Mouse (Mus musculus) c-Kit-positive CD71-positive TER-119-positive erythroid progenitor cells, embryonic 14.5 days (primary cell): ENCODE results near the gene Gm20388.
"Not testable (repeated sequence)": the region's sequence is repeated elsewhere in the genome, so short reads cannot be mapped to it uniquely, and the experiment has no call there.

Source experiments
- DNase-seq: peaks from one replicate; pipeline ENCODE4 v3.0.0-alpha.2; 2013; ENCODE audit warnings: low spot score

Gm20388 gene

GRCm38 (mm10) chr8:123041008-123041773 lies 3130.6 kb downstream of the Gm20388 start:
- DNase-seq = peak; percentile 40

DNA sequence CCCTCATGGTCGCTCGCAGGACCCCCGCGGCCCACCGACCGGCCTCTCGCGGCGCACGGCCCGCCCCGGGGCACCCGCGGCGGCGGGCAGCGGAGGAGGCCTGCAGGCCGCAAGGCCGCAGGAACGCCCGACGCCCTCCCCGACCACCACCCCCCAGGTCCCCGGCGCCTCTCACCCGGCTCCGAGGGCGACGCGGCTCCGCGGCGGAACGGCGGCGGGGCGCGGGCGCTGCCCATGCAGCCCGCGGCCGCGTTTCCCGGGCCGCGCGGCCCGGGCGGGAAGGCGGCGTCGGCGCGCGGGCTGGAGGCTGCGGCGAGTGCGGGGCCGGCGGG lies 3131.1 kb downstream of the Gm20388 start:
- no peak for DNase-seq

DNA sequence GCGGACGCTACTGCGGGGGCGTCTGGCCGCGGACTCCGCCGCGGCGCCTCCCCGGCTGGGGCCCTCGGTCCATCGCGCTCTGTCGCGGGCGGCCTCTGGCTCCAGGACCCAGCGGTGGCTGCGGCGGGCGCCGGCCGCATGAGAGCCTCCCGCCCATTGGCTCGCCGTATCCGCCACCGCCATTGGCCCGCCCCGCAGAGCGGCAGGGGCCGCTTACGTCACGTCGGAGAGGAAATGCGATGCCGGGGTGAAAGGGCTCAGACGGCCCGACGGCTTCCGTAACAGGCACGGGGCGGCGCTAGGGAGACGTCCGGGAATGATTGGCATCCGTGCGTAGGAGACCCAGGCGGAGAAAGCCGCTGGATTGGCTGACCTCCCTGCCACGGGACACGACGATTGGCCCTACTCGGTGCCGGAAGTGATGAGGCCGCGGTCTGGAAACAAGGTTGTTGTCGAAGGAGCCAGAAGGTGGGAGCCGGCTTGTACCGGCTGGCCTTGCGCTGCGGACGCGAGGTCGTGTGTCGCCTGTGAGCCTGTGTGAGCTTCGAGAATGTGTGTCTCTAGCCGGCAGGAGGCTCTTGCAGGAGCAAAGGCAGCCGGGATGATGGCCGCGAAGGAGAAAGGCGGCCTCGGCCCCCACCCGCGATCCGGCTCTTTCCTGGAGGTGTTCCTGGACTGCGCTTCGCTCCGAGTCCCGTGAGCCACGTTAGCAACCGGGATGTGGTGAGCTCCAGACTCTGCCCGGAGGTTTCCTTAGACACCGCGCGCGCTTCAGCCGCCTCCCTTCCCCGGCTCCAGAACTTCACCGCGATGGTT lies 3131.7 kb downstream of the Gm20388 start, which contains the start of gene Ankrd11:
TSS of gene Ankrd11 (minus strand) at position 120 of the 816 bp plus-strand sequence.
- DNase-seq = peak; percentile 99

DNA sequence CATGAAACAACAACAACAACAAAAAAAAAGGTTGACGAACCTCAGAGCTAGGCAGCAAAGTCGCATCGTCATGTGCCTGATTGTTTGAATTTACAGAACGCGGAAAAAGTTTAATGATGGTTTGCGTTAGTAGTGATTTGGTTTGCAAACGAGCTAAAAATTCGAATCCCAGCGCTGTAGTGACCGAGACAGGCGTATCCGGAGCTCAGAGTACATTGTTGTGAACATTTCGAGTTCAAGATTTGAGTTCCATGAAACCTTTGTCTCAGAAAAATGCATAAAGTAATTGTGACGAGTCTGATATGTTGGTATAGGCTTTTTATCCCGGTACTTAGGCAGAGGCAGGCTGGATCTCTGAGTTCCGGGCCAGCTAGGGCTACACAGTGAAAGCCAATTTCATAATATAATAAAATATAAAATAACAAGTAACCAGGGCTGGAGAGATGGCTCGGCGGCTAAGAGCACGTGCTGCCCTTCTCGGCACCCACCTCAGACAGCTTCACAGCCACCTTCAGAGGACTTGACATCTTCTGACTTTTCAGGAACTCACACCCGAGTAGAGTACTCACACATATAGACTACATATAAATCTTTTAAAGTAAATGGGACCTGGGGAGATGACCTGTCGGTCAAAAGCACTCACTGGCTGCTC lies 3132.5 kb downstream of the Gm20388 start:
- DNase-seq = no peak

- no peak for DNase-seq
These were observed 3133.3 kb downstream of the Gm20388 start for GRCm38 (mm10) chr8:123043941-123044340.

- not testable (repeated sequence) for DNase-seq
These were observed 3134.2 kb downstream of the Gm20388 start for GRCm38 (mm10) chr8:123044743-123045425.

GRCm38 (mm10) chr8:123046706-123047105 lies 3136.1 kb downstream of the Gm20388 start:
- DNase-seq = no peak

DNA sequence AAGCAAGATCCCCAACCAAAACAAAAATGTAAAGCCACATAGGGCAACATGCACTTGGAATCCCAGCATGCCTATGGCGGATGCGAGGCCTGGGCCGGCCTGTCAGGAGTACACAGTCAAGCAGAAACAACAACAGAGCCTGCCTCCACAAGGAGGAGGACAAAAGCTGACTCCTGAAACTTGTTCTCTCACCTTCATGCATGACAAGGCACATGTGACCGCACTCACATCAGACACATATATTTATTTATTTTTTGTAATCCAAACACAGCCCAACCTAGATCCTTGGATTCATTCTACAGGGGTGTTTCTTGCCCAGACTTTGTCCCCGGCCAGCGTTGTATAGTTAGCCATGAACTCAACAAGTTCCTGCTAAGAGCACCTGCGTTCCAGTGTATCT lies 3137.2 kb downstream of the Gm20388 start:
- no peak for DNase-seq

DNA sequence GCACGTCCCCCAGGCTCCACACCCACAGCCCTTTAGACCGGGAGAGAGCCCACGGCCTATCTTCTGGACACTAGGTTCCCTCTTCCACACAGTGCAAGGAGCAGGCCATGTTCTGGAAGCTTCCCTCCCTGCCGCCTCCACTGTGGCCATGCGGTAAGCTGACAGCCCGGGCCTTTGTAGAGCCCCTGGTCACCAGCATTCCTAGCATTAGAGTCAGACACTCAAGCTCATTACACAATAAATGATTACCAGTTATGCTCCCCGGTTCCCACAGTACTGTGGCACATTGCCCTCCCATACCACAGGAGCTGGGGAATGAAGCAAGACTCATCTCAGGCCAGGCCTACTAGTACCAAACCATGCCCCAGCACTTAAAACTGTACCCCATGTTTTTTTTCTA lies 3137.8 kb downstream of the Gm20388 start:
- DNase-seq = no peak

GRCm38 (mm10) chr8:123051458-123051857 lies 3140.8 kb downstream of the Gm20388 start:
- no peak for DNase-seq

- DNase-seq = no peak
These were observed 3152.1 kb downstream of the Gm20388 start, which contains the start of gene Spg7 for GRCm38 (mm10) chr8:123062721-123063120. TSS of gene Spg7 (plus strand) at chr8:123062942.

DNA sequence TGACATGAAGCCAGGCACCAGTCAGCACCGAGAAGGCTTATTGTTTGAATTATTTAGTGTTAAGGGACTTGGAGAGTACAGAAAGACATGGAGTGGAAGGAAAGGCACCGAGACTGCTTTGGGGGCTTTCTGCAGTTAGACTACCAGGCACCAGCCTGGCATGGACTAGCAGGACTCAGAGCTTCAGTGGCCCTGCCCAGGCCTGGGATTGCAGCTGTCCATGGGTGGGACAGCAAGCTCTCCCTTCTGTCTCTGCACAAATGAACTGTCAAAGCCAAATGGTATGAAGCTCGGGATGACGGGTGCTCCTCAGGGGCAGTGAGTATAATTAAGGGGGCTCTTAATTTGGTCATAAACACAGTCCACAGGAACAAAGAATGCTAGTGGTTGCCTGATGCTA lies 3153.4 kb downstream of the Gm20388 start:
- no peak for DNase-seq

DNA sequence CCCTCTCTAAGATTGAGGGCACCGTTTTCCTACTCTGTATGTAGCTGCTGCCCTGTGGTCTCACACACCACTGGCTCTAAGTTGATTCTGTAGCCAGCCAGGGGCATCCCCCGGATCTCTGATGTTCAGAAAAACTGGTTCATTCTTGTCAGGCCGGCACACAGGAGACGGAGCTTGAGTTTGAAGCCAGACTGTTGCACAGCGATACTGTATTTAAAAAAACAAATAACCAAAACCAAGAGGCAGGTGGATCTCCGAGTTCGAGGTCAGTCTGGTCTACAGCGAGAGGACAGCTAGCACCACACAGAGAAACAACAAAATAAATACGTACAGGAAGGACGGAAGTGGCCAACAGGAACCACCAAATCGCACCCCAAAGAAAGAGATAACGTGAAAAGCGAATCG lies 3154.2 kb downstream of the Gm20388 start:
- DNase-seq = no peak

- peak; percentile 94 for DNase-seq
These were observed 3154.8 kb downstream of the Gm20388 start for GRCm38 (mm10) chr8:123065214-123066100.

GRCm38 (mm10) chr8:123066101-123066683 lies 3155.6 kb downstream of the Gm20388 start:
- DNase-seq = no peak

DNA sequence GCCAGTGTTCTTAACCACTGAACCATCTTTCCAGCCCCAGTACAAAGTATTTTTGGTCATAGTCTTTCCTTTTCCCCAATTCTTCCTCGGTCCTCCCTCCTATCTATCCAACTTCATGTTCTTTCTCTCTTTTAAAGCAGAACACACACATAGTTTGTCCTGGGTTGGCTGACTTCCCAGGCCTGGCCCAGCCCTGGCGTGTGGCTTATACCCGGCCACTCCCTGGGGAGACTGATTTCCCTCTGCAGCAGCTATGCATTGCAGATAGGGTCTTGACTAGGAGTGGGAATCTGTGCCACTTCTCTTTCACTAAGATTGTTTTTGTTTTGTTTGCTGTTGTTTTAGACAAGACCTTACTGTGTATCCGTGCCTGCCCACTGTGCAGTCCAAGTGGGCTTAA lies 3160.5 kb downstream of the Gm20388 start:
- no peak for DNase-seq

DNA sequence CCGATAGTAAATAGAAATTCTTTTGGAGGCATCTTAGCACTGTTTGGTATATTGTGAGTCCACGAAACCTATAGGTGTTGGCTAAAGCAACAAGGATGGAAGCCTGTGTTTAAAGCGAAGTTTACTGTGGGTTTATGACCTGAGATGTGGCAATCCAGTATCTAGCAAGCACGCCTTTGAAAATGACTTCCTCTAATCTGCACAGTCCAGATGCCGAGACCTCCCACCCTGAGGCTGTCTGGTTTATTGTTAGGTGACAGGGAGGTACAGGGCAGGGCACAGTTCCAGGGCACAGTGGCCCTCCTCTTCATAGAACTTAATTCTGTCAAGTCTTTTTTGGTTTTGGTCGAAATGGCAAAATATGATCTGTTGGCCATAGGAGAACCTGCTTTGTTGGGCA lies 3166.6 kb downstream of the Gm20388 start:
- no peak for DNase-seq

DNA sequence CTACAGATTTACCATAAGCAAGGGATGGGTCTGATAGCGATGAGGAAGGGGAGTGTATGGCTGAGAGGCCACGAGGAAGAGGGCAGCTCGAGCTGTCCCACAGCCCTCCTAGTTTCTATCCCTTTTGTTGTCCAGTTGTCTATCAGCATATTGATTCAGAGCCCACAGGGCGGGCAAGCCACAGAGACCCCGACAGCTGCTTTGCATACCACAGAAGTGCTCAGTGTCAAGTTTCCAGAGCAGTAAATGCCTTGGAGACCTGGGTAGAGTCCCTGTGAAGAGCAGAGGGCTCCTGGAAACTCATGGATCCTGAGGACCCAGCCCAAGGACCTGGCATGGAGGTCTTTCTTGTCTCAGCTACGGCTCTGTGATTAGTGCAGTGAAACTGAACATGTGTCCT lies 3172.4 kb downstream of the Gm20388 start:
- DNase-seq = no peak

DNA sequence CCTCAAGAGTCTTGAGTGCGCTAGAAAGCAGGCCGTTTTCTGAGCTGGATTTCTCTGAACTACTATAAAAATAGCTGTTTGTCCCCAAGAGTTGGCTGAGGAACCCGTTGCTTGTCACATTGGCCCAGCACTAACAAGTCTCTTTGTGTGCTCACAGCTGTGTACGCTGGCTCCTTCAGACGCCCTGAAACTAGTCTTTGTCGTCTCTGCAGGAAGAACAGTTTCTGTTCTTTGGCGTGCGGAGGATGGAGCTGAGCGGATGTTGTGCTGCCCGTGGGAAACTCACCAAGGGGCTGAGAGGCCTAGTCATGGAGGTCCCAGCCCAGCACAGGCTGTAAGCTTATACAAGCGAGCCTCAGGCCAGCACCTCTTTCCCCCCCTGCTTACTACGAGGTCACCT lies 3173.0 kb downstream of the Gm20388 start:
- DNase-seq = no peak

DNA sequence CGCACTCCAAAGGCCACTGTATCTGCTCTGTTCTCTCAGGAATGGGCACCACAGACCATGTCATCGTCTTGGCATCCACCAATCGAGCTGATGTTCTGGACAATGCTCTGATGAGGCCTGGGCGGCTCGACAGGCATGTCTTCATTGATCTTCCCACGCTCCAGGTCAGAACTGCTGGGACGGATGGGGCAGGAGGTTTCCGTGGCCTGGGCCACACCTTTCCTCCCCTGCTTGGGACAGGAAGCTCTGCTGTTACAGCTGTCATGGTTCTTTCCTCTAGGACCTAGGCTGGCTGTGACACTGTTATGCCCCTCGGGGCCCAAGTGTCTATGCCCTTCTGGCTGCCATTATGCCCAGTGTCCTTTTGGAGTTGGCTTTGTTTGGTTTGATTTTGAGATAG lies 3176.6 kb downstream of the Gm20388 start:
- DNase-seq = no peak

DNA sequence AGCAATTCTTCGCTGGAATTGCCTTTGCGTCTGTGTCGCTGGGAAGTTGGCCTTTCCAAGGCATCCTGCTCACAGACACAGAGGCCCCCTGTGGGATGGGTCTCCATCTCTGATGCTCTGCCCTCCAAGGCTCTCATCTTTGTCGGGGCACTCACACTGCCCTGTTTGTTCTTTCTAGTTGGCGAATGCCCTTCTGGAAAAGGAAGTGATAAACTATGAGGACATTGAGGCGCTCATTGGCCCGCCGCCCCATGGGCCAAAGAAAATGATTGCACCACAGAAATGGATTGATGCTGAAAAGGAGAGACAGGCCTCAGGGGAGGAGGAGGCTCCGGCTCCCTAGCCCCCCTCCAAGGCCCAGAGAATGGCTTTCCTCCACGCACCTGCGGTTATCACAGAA lies 3186.6 kb downstream of the Gm20388 start:
- DNase-seq = no peak
